Mouse (Mus musculus) yolk sac, embryonic 10.5 days (tissue): ENCODE results near the gene Bbox1.

ENCODE experiments used
- DNase-seq: peaks from one replicate; pipeline ENCODE4 v3.0.0-alpha.2; 2017; ENCODE audit warnings: low spot score

The Bbox1 gene

GRCm38 (mm10) chr2:110314509-110315155, at the start of gene Bbox1:
TSS of gene Bbox1 (minus strand) at chr2:110314560.
- peak; percentile 69 for DNase-seq

DNA sequence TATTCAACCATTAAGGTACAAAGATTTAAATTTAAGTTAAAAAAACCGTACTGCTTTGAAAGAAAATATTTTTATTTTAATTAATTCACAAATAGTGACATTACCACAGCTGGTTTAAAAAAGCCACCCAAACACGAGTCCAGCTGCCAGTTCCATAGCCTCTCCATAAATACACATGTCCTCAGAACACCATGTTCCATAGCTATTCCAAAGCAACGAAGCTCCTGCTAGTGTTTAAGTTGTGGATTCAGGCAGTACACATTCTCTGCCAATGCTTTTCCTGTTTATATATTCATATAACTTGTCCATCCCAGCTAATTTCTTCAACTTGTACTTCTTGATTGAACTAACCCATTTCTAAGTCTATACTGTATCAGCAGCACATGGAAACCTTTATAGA, 49.5 kb upstream of the Bbox1 start:
- DNase-seq, result no peak

DNA sequence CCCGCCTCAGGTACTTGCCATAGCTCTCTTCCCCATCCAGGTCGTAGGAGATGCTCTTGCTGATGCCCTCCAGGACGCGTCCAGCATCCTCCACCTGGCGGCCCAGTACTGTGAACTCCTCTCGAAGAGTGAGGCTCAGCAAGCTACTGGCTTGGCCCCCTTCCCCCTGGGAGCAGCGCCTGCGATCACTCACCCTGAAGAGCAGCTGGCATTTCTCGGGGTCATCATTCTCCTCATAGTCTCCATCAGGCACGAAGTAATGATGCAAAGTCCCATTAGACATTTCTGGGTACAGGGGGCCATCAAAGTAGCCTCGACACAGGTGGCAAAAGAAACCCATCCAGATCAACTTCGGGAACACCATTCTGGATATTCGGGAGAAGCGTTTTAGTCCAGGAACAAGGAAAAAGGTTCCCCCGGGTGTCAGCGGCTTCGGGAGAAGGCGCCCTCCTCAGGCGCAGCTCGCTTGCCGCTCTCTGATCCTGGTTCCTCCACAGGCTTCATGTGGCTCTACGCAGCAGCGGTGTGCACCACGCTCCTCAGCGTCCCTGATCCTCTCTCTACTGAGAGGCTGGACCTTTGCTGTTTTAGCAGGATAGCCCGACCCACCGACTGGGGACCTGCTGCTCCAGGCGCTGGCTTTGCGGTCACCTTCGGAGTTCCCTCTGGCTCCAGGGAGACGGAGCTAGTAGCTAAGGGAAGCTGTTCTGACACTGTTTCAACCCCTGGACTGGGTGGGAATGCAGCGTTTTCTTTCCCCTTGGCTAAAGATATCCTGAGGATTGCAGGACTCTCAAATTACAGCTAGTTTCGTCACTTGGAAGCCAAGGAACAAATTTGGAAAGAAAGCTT, 48.3 kb upstream of the Bbox1 start, which contains the start of gene Fibin:
Gene Fibin, minus strand, starts transcription at position 752 of the 852 bp plus-strand sequence.
- peak; percentile 37 for DNase-seq

GRCm38 (mm10) chr2:110353302-110353970, 39.1 kb upstream of the Bbox1 start:
- no peak for DNase-seq

DNA sequence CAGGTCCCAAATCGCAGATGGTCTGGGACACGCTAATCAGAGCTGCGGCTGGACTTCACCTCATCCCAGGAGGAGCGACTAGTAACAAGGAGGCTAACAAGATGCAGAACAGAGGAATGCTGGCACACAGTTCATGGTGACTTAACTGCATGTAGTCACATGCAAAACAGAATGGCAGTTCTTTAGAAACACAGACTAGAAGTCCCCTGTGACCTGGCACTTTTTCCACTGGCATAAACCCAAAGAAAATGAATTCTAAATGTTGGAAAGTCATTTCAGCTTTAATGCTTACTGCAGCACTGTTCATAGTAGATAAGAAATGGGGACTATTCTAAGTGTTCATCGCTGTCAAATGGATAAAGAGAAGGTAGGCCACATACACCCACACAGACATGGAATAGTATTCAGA, 37.5 kb upstream of the Bbox1 start:
- DNase-seq, result no peak

DNA sequence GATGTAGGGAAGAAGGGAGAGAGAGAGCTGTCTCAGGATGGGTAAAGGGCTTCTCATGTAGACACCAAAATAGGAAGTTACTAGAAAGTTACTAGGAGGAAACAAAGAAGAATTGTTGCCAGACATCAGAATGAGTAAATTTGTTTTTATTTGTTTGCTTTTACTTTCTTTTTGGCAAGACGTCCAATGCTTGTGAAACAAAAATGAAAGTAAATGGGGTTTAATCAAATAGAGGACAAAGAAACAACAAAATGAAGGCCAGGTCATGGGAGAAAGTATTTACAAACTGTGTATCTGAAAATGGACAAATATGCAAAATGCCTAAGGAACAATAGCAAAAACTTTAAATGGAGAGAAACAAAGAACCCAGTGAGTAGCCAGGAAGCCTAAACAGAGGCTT, 37.0 kb upstream of the Bbox1 start:
- no peak for DNase-seq

DNA sequence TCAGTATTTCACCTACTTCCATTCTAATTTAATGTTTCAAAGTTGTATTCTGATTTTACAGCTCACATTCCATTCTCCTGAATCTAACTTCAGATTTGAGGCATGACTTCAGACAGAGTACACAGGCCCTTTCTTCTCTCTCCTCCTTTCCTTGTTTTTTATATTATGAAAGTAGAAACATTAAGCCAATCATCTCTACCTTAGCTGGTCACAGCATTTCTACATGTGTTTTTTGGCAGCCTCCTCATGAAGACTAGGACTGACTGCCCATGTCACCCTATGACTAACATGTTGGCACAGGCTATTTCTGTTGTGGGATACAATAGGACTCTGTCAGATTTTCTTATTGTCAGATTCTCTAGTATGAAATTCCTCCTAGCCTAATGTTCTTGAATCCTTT, 14.6 kb upstream of the Bbox1 start:
- no peak for DNase-seq

DNA sequence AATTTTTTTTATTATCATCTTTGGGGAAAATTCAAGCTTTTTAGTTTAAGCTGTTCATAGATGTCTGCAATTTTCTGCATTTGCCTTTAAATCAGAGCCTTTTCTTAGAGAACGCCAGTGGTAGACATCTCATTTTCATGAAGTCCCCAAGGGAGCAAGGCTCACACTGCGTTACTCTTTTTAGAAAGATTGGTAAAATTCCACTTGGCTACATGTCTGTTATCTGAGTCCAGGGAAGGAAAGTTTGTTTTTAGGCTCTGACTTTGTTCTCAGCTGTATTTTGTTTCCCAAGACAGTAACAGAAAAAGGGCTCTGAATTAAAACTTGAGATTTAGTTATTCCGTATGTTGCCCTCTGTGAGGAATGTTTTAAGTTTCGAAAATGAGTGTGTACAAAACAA, 5.6 kb upstream of the Bbox1 start:
- DNase-seq, result no peak

GRCm38 (mm10) chr2:110319266-110319665, 4.9 kb upstream of the Bbox1 start:
- no peak for DNase-seq

DNA sequence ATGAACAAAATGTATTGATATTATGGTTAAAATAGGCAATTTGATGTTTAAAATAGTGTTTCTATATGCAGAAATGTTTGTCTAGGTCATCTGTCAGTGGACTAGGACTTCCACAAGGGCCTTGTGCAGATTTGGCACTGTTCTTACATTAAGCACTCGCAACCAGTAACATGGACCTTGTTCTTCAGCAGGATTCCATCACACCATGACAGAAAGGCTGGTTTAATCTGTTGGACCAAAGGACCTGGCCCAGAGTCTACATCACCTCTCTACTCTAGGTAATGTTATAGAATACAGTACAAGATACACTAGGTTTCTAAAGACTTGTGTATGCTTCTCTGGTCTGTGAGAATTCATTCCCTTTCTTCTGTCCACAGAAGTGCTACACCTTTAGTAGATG, 4.4 kb upstream of the Bbox1 start:
- DNase-seq, result no peak

DNA sequence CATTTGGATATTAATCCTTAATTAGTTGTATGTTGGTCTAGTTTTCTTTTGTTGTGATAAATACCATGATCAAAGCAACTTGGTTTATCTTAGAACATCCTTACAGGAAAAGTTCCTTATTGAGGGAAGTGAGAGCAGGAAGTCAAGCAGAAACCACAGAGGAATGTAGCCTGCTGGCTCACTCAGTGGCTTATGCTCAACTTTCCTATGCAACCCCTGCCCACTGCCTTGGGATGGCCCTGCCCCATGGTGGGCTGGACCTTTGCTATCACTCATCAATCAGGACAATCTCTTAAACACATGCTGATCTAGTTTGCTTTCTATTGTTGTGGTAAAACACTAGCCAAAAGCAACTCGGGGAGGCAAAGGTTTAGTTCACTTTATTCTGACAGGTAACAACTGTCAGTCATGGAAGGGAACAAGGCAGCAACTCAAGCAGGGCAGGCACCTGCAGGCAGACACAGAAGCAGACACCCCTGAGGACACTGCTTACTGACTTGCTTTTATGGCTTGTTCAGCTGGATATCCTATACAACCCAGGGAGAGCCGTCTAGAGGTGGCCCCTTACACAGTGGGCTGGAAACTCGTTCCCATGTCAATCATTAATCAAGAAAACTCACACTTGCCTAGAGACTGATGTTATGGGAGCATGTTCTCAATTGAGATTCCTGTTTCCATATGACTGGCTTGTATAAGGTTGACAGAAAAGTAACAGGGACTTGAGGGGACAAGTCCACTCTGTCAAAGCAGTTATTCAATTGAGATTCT, 1.9 kb upstream of the Bbox1 start:
- peak; percentile 21 for DNase-seq

DNA sequence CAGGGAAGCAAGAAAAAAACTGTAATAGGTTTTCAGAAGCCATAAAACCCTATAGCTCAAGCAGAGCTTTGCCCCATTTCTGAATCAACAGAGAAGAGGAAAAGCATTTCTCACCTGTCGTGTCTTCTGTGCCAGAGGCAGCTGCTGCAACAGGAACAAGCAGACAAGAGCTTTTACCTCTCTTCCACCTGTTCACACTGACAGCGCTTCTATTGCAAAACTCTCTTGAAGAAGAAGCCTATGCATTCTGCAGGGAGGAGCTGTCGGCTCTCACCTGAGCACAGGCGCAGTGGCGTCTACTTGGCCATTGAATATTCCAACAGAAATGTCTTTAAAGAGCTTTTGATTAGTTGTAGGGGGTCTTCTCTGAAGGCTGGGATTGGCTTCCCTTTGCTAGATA, 286 bp downstream of the Bbox1 start:
- peak; percentile 25 for DNase-seq

- DNase-seq, result no peak
Observed at GRCm38 (mm10) chr2:110313305-110313824, 995 bp downstream of the Bbox1 start.

DNA sequence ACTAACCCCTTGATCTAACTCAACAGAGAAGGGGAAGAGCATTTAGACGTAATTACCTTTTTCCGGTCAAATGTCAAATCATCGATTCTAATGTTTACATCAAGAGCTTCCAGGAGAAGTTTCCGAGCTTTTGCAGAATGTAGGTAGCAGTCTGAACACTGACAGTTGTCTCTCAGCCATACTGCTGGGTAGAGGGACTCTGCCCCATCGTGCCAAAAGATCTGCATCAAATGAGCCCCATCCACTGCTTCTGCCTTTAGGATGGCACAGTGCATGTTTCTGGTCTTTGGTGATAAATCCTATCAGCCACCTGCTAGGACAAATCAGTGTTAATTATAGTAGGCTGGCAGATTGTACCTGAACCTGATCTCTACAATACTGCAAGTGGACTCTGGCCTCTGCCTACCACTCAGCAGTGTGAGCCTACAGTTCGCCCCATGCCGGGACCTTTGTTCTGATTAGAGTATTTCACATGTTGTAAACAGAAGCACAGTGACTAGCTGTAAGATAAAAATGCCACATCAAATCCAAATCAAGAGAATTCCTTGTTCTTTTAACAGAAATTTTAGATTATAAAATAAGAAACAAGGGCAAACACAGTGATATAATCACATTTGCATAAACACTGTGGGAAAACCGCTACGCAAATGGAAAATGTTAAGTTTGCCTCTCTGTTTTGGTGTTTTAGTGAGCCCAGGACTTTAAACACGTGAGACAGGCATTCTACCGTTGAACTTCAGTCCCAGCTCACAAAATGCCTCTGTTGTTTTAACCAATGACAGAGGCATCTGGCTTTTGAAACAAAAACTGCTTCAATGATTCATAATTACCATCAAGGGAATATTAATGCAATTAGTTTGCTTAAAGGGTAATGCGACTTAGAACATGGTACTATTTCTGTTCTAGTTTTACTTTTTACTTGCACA, 8.7 kb downstream of the Bbox1 start:
- DNase-seq, result peak; percentile 31

GRCm38 (mm10) chr2:110302261-110302660, 12.1 kb downstream of the Bbox1 start:
- DNase-seq, result no peak

GRCm38 (mm10) chr2:110301314-110301713, 13.0 kb downstream of the Bbox1 start:
- DNase-seq, result no peak

DNA sequence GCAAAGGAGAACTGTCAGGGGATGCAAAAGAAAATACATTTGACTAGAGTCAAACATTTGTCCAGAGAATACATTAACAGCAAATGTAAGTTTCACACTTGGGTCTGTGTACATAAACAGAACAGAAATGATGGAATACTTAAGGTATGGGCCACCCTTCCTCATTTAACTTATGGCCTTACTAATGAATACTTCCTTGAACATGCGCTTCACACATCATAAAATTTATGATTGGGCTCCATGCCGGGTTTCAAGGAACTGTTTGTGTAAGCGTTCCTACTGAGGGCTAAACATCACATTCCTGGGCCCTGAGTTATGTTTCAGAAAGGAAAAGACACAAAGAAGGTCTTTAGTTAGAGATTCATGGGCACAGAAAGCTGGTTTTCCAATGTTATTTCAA, 19.4 kb downstream of the Bbox1 start:
- no peak for DNase-seq

- DNase-seq, result no peak
Observed at GRCm38 (mm10) chr2:110287959-110288358, 26.4 kb downstream of the Bbox1 start.

DNA sequence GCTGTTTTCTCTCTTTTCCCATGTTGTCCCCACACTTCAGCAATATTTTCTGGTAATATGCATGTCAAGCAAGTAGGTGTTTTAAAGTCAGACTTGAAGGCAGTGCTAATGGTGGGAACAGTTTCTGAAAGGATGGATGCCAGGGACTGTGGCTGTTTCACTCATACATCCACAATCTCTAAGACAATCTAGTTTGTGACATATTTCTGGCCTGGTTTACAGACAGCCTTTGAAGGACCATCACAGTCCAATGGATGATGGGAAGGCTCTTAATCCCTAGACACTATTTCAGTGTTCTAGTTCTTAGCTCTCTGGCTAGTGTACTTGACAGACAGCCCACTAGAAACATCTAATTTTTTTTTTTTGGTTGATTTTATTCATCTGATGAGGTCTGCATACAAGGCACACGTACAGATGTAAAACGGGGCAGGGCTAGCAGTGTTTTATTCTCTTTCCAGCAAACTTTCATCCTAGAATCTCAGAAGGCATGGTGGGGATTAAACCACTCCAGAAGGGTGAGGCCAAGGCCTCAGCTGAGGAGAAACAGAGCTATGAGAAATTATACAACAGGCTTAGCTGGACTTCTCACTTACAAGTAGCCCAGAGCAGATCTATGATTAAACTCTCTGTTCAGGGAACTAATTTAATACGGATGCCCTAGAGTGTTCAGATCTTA, 28.4 kb downstream of the Bbox1 start:
- DNase-seq, result no peak

DNA sequence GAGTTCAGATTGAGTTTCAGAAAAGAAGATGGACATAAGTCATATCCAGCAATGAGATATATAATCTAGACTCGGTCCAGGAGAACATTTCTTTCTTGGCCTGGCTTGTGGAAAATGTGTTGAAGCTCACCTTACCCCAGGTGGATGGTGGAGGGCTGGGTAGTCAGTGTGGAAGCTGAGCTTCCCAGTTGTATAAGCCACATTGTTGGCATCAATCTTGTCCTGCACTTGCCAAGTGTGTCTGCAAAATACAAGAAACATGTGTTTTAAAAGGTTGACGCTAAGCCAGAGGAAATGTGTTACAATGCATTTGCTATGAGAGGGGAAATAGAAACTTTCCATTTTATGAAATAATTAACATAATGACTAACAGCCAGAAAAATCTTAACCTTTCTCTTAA, 38.9 kb downstream of the Bbox1 start:
- no peak for DNase-seq
